Mouse (Mus musculus) embryonic facial prominence, embryonic 13.5 days (tissue): ENCODE measurements around the gene E130114P18Rik. TPM values are rescaled to one million over a fixed set of nuclear protein-coding genes. Genes with fewer than 3 reads are reported as not detected.

ENCODE experiments used
- ATAC-seq: fragments of 200-750 bp; cut with Nextera tagmentation; 2 replicates; pipeline ENCODE4 v1.8.0; 2017; ENCODE audit warnings: low read depth; ENCODE audit not compliant: insufficient number of reproducible peaks, insufficient read depth, low FRiP score, low TSS enrichment
- H3K27ac ChIP-seq: fragments of 300-500 bp; sonication (generic); 2 replicates; pipeline ENCODE4 v1.5.1; 2015; ENCODE audit warnings: moderate library complexity, mild to moderate bottlenecking, inconsistent platforms
- H3K27me3 ChIP-seq: fragments of 300-500 bp; sonication (generic); 2 replicates; pipeline ENCODE4 v1.6.1; 2015; ENCODE audit warnings: mild to moderate bottlenecking, inconsistent platforms
- H3K36me3 ChIP-seq: fragments of 300-500 bp; sonication (generic); 2 replicates; pipeline ENCODE4 v1.6.1; 2015; ENCODE audit warnings: mild to moderate bottlenecking, inconsistent platforms
- H3K4me1 ChIP-seq: fragments of 300-500 bp; sonication (generic); 2 replicates; pipeline ENCODE4 v1.6.1; 2015; ENCODE audit warnings: inconsistent platforms
- H3K4me2 ChIP-seq: fragments of 300-500 bp; sonication (generic); 2 replicates; pipeline ENCODE4 v1.6.1; 2015; ENCODE audit warnings: moderate library complexity, mild to moderate bottlenecking, inconsistent platforms
- H3K4me3 ChIP-seq: fragments of 300-500 bp; sonication (generic); 2 replicates; pipeline ENCODE4 v1.5.1; 2015; ENCODE audit warnings: mild to moderate bottlenecking, inconsistent platforms
- H3K9ac ChIP-seq: fragments of 300-500 bp; sonication (generic); 2 replicates; pipeline ENCODE4 v1.6.1; 2015; ENCODE audit warnings: mild to moderate bottlenecking, inconsistent platforms
- H3K9me3 ChIP-seq: fragments of 300-500 bp; sonication (generic); 2 replicates; pipeline ENCODE4 v1.6.1; 2016; ENCODE audit warnings: inconsistent platforms
- WGBS: fragments of 180-500 bp; shearing (Covaris S2); methylation state at CpG from one replicate; pipeline ENCODE4 v1.1.7; 2015; ENCODE audit warnings: mixed read lengths; 5-methylcytosine and 5-hydroxymethylcytosine counted together
- polyA plus RNA-seq: library from polyadenylated mRNA; unstranded; fragments of >200 nt; fragmentation: Nextera tagmentation; extraction: Ambion mirVana; gene quantifications from 2 replicates; pipeline ENCODE4 v1.2.1, GENCODE M21; 2015

Gene E130114P18Rik
- polyA plus RNA-seq, 1 experiment from 2014 or later = 5.0 TPM

- no peaks in the 10 kb centered on the region for H3K9me3 ChIP-seq
- ATAC-seq = 0 out of 2 replicates have a peak, but pooled peaks have one; percentile 48
- no peak overlapping the region for H3K4me3 ChIP-seq
- peak overlapping the region; percentile 57; the same call in 1 of the 2 replicates for H3K27ac ChIP-seq
- no peak overlapping the region for H3K4me2 ChIP-seq
- no peaks in the 10 kb centered on the region for H3K27me3 ChIP-seq
- H3K36me3 ChIP-seq = no peaks in the 10 kb centered on the region
- peaks cover 23% of the 10 kb centered on the region for H3K4me1 ChIP-seq
- H3K9ac ChIP-seq = no peak overlapping the region
- WGBS = 34% methylated on average over 3 of the region's 3 CpGs
Measured at GRCm38 (mm10) chr4:97657586-97657985, 120.3 kb downstream of the E130114P18Rik start.

- no peaks in the 10 kb centered on the region for H3K36me3 ChIP-seq
- peak overlapping the region; percentile 41 for H3K4me2 ChIP-seq
- no peak overlapping the region for H3K4me3 ChIP-seq
- H3K27me3 ChIP-seq = peaks cover 4% of the 10 kb centered on the region; the same call in 1 of the 2 replicates
- no peaks in the 10 kb centered on the region for H3K9me3 ChIP-seq
- H3K4me1 ChIP-seq = peaks cover 34% of the 10 kb centered on the region
- peak overlapping the region; percentile 36; the same call in 1 of the 2 replicates for H3K9ac ChIP-seq
- 59% methylated on average over 5 of the region's 5 CpGs for WGBS
- peak overlapping the region; percentile 91 for H3K27ac ChIP-seq
- no peak for ATAC-seq
Measured at GRCm38 (mm10) chr4:97649626-97650015, 128.3 kb downstream of the E130114P18Rik start.

GRCm38 (mm10) chr4:97648825-97649625 lies 128.9 kb downstream of the E130114P18Rik start:
- Histone ChIP-seq H3K4me1 (peaks cover 34% of the 10 kb centered on the region), H3K4me2 (peak overlapping the region; percentile 41), H3K9ac (peak overlapping the region; percentile 36; the same call in 1 of the 2 replicates), H3K9me3 (no peaks in the 10 kb centered on the region), H3K27me3 (peaks cover 4% of the 10 kb centered on the region; the same call in 1 of the 2 replicates), H3K36me3 (no peaks in the 10 kb centered on the region), H3K27ac (peak overlapping the region; percentile 91), H3K4me3 (no peak overlapping the region)
- peak; percentile 66 for ATAC-seq
- WGBS = 8% methylated on average over 11 of the region's 11 CpGs

GRCm38 (mm10) chr4:97648436-97648707 lies 129.5 kb downstream of the E130114P18Rik start:
- peak overlapping the region; percentile 41; the same call in 1 of the 2 replicates for H3K4me2 ChIP-seq
- peaks cover 34% of the 10 kb centered on the region for H3K4me1 ChIP-seq
- no peaks in the 10 kb centered on the region for H3K36me3 ChIP-seq
- H3K9ac ChIP-seq = no peak overlapping the region
- WGBS = 24% methylated on average over 2 of the region's 2 CpGs
- peaks cover 4% of the 10 kb centered on the region; the same call in 1 of the 2 replicates for H3K27me3 ChIP-seq
- ATAC-seq = peak; percentile 50; the same call in 1 of the 2 replicates
- H3K4me3 ChIP-seq = no peak overlapping the region
- H3K27ac ChIP-seq = peak overlapping the region; percentile 87
- no peaks in the 10 kb centered on the region for H3K9me3 ChIP-seq

GRCm38 (mm10) chr4:97647700-97648435 lies 130.0 kb downstream of the E130114P18Rik start:
- H3K4me1 ChIP-seq = peaks cover 34% of the 10 kb centered on the region
- WGBS = 26% methylated on average over 15 of the region's 15 CpGs
- peaks cover 4% of the 10 kb centered on the region; the same call in 1 of the 2 replicates for H3K27me3 ChIP-seq
- peak; percentile 80 for ATAC-seq
- no peak overlapping the region for H3K4me3 ChIP-seq
- H3K9ac ChIP-seq = no peak overlapping the region
- H3K36me3 ChIP-seq = no peaks in the 10 kb centered on the region
- peak overlapping the region; percentile 87 for H3K27ac ChIP-seq
- no peaks in the 10 kb centered on the region for H3K9me3 ChIP-seq
- H3K4me2 ChIP-seq = peak overlapping the region; percentile 41

- no peak overlapping the region for H3K4me3 ChIP-seq
- 87% methylated on average over 4 of the region's 4 CpGs for WGBS
Measured at GRCm38 (mm10) chr4:97647236-97647635, 130.6 kb downstream of the E130114P18Rik start.

GRCm38 (mm10) chr4:97640385-97640784 lies 137.5 kb downstream of the E130114P18Rik start:
- Histone ChIP-seq H3K27ac (no peak overlapping the region), H3K4me1 (peaks cover 19% of the 10 kb centered on the region), H3K27me3 (no peaks in the 10 kb centered on the region; the same call in 1 of the 2 replicates), H3K9ac (no peak overlapping the region), H3K4me2 (no peak overlapping the region), H3K36me3 (no peaks in the 10 kb centered on the region), H3K9me3 (no peaks in the 10 kb centered on the region), H3K4me3 (no peak overlapping the region)
- no peak for ATAC-seq
- WGBS = 93% methylated on average over 3 of the region's 3 CpGs

More at GRCm38 (mm10) chr4:97647236-97647635, 130.6 kb downstream of the E130114P18Rik start:
- H3K9ac ChIP-seq = no peak overlapping the region
- H3K27me3 ChIP-seq = peaks cover 4% of the 10 kb centered on the region; the same call in 1 of the 2 replicates
- no peaks in the 10 kb centered on the region for H3K9me3 ChIP-seq
- no peaks in the 10 kb centered on the region for H3K36me3 ChIP-seq
- peak overlapping the region; percentile 87 for H3K27ac ChIP-seq
- no peak for ATAC-seq
- peaks cover 34% of the 10 kb centered on the region for H3K4me1 ChIP-seq
- no peak overlapping the region for H3K4me2 ChIP-seq

GRCm38 (mm10) chr4:97636569-97636968 lies 141.3 kb downstream of the E130114P18Rik start:
- H3K9ac ChIP-seq = no peak overlapping the region
- H3K4me3 ChIP-seq = no peak overlapping the region
- 92% methylated on average over 1 of the region's 1 CpGs for WGBS
- peaks cover 26% of the 10 kb centered on the region for H3K4me1 ChIP-seq
- H3K36me3 ChIP-seq = no peaks in the 10 kb centered on the region
- H3K9me3 ChIP-seq = no peaks in the 10 kb centered on the region
- H3K27me3 ChIP-seq = no peaks in the 10 kb centered on the region
- 0 out of 2 replicates have a peak, but pooled peaks have one; percentile 20 for ATAC-seq
- no peak overlapping the region for H3K27ac ChIP-seq
- no peak overlapping the region for H3K4me2 ChIP-seq

- Histone ChIP-seq H3K27ac (peak overlapping the region; percentile 52; the same call in 1 of the 2 replicates), H3K4me2 (no peak overlapping the region), H3K4me3 (no peak overlapping the region), H3K36me3 (no peaks in the 10 kb centered on the region), H3K27me3 (no peaks in the 10 kb centered on the region), H3K9ac (no peak overlapping the region), H3K9me3 (no peaks in the 10 kb centered on the region), H3K4me1 (peaks cover 26% of the 10 kb centered on the region)
- no peak for ATAC-seq
- WGBS = 32% methylated on average over 1 of the region's 1 CpGs
Measured at GRCm38 (mm10) chr4:97635757-97636292, 142.1 kb downstream of the E130114P18Rik start.

GRCm38 (mm10) chr4:97635296-97635755 lies 142.6 kb downstream of the E130114P18Rik start:
- Histone ChIP-seq H3K9ac (no peak overlapping the region), H3K9me3 (no peaks in the 10 kb centered on the region), H3K36me3 (no peaks in the 10 kb centered on the region), H3K4me2 (no peak overlapping the region), H3K27ac (peak overlapping the region; percentile 48), H3K4me3 (no peak overlapping the region), H3K27me3 (no peaks in the 10 kb centered on the region), H3K4me1 (peaks cover 29% of the 10 kb centered on the region)
- WGBS = 12% methylated on average over 6 of the region's 6 CpGs
- 0 out of 2 replicates have a peak, but pooled peaks have one; percentile 15 for ATAC-seq
